Mouse (Mus musculus) heart, embryonic 12.5 days (tissue): ENCODE data around the gene Cstf1. TPM values are rescaled to one million over a fixed set of nuclear protein-coding genes. Genes with fewer than 3 reads are reported as not detected.

Experiments used
- ATAC-seq: fragments of 200-750 bp; cut with Nextera tagmentation; 2 replicates; pipeline ENCODE4 v1.8.0; 2017; ENCODE audit warnings: moderate TSS enrichment, moderate library complexity; ENCODE audit not compliant: insufficient number of reproducible peaks, low FRiP score
- H3K27ac ChIP-seq: fragments of 300-500 bp; sonication (generic); 2 replicates; pipeline ENCODE4 v1.5.1; 2016; ENCODE audit warnings: mild to moderate bottlenecking, moderate library complexity; ENCODE audit not compliant: poor library complexity, severe bottlenecking
- H3K27me3 ChIP-seq: fragments of 300-500 bp; sonication (generic); replicated peaks from 2 replicates; pipeline ENCODE4 v1.6.1; 2016; ENCODE audit warnings: mild to moderate bottlenecking, moderate library complexity
- H3K36me3 ChIP-seq: fragments of 300-500 bp; sonication (generic); 2 replicates; pipeline ENCODE4 v1.6.1; 2016; ENCODE audit warnings: mild to moderate bottlenecking, moderate library complexity
- H3K4me1 ChIP-seq: fragments of 300-500 bp; sonication (generic); replicated peaks from 2 replicates; pipeline ENCODE4 v1.6.1; 2016; ENCODE audit warnings: mild to moderate bottlenecking
- H3K4me2 ChIP-seq: fragments of 300-500 bp; sonication (generic); 2 replicates; pipeline ENCODE4 v1.6.1; 2016; ENCODE audit warnings: mild to moderate bottlenecking, moderate library complexity
- H3K4me3 ChIP-seq: fragments of 300-500 bp; sonication (generic); 2 replicates; pipeline ENCODE4 v1.5.1; 2016; ENCODE audit warnings: mild to moderate bottlenecking
- H3K9ac ChIP-seq: fragments of 300-500 bp; sonication (generic); 2 replicates; pipeline ENCODE4 v1.6.1; 2016; ENCODE audit warnings: mild to moderate bottlenecking, moderate library complexity
- H3K9me3 ChIP-seq: fragments of 300-500 bp; sonication (generic); replicated peaks from 2 replicates; pipeline ENCODE4 v1.6.1; 2016; ENCODE audit warnings: mild to moderate bottlenecking, moderate library complexity
- WGBS: fragments of 180-500 bp; shearing (Covaris S2); methylation state at CpG from one replicate; pipeline ENCODE4 v1.1.7; 2016; 5-methylcytosine and 5-hydroxymethylcytosine counted together
- polyA plus RNA-seq: library from polyadenylated mRNA; unstranded; fragments of >200 nt; fragmentation: Nextera tagmentation; extraction: Ambion mirVana; gene quantifications from 2 replicates; pipeline ENCODE4 v1.2.1, GENCODE M21; 2016

Gene Cstf1
- polyA plus RNA-seq, 1 experiment from 2014 or later: 34.6 TPM

DNA sequence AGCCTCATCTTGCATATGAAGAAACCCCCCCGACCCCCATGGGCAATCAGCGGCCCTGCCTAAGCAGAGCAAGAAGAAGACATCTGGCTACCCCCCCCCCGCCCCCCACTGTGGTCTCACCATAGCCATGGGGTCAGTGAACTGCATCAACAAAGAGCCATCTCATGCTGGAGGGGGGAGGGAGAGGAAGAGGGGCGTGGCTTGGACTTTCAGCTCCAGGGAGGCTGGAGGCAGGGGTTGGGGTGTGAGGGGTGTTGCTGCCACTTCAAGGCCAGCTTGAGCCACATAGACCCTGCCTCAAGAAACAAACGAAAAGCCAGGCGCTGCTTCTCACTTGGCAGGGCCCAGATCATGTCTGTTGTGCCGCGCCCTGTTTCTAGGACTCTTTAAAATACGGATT is 25.5 kb downstream of the Cstf1 start:
- no peak overlapping the region for H3K27ac ChIP-seq
- H3K36me3 ChIP-seq: no peaks in the 10 kb centered on the region
- WGBS: 46% methylated on average over 9 of the region's 9 CpGs
- peaks cover 3% of the 10 kb centered on the region for H3K27me3 ChIP-seq
- H3K9ac ChIP-seq: no peak overlapping the region
- H3K4me3 ChIP-seq: no peak overlapping the region
- no peak overlapping the region for H3K4me2 ChIP-seq
- no peak for ATAC-seq
- H3K9me3 ChIP-seq: no peaks in the 10 kb centered on the region
- H3K4me1 ChIP-seq: peaks cover 13% of the 10 kb centered on the region; the same call in 1 of the 2 replicates

GRCm38 (mm10) chr2:172399901-172400300 is 29.4 kb downstream of the Cstf1 start:
- Histone ChIP-seq H3K9ac (no peak overlapping the region), H3K27ac (no peak overlapping the region), H3K9me3 (no peaks in the 10 kb centered on the region), H3K4me1 (peaks cover 12% of the 10 kb centered on the region; the same call in 1 of the 2 replicates), H3K4me3 (no peak overlapping the region), H3K27me3 (peaks cover 9% of the 10 kb centered on the region), H3K36me3 (no peaks in the 10 kb centered on the region), H3K4me2 (no peak overlapping the region)
- 0 out of 2 replicates have a peak, but pooled peaks have one; percentile 27 for ATAC-seq
- 36% methylated on average over 9 of the region's 9 CpGs for WGBS

GRCm38 (mm10) chr2:172401116-172401825 is 30.8 kb downstream of the Cstf1 start:
- Histone ChIP-seq H3K36me3 (no peaks in the 10 kb centered on the region), H3K27ac (no peak overlapping the region), H3K9me3 (no peaks in the 10 kb centered on the region), H3K9ac (no peak overlapping the region), H3K4me1 (peaks cover 12% of the 10 kb centered on the region; the same call in 1 of the 2 replicates), H3K4me3 (no peak overlapping the region), H3K4me2 (no peak overlapping the region), H3K27me3 (peaks cover 5% of the 10 kb centered on the region)
- ATAC-seq: no peak
- WGBS: 63% methylated on average over 13 of the region's 13 CpGs

DNA sequence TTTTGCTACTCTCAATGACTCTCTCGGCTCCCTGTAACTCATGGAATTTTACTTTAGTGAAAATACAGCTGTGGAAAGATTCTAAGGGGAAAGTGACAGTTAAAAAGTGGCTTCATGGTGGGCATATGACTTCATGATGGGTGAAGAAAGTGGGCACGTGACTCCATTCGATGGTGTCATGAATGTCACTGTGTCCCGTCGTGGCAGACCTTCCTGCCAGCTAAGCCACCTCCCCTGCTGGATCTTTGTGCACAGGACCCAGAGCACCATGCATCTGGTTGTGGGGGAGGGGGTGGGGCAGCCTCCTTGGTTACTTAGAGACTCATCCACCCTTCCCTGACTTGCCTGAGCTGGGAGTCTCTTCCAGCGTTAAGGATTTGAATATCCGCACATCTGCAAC is 33.8 kb downstream of the Cstf1 start:
- ATAC-seq: no peak
- WGBS: 50% methylated on average over 7 of the region's 7 CpGs
- Histone ChIP-seq H3K27me3 (peaks cover 5% of the 10 kb centered on the region; the same call in 1 of the 2 replicates), H3K36me3 (no peaks in the 10 kb centered on the region), H3K4me1 (peaks cover 12% of the 10 kb centered on the region; the same call in 1 of the 2 replicates), H3K4me3 (no peak overlapping the region), H3K4me2 (no peak overlapping the region), H3K9ac (no peak overlapping the region), H3K27ac (no peak overlapping the region), H3K9me3 (no peaks in the 10 kb centered on the region)

DNA sequence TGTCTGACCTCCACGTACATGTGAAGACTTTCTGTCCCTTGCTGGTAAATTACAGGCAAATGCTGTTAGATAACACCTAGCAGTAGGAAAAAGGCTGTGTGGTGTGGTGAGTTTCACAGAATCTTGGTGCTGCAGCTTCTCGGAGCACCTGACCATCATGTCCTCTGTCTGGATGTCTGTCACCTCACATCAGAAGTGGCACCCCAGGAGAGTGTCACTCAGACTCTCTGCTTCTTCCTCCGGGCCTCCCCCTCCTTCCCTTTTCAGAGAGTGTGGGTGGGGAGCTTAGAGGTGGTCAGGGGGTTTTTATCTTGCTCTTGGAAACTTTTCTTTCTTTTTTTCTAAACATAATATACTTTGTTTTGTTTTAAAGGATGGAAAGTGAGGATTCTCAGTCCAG is 34.5 kb downstream of the Cstf1 start:
- H3K4me3 ChIP-seq: no peak overlapping the region
- H3K9ac ChIP-seq: no peak overlapping the region
- no peaks in the 10 kb centered on the region for H3K36me3 ChIP-seq
- 44% methylated on average over 3 of the region's 3 CpGs for WGBS
- H3K4me1 ChIP-seq: peaks cover 6% of the 10 kb centered on the region; the same call in 1 of the 2 replicates
- no peak overlapping the region for H3K4me2 ChIP-seq
- H3K27ac ChIP-seq: no peak overlapping the region
- H3K9me3 ChIP-seq: no peaks in the 10 kb centered on the region
- H3K27me3 ChIP-seq: peaks cover 5% of the 10 kb centered on the region; the same call in 1 of the 2 replicates
- no peak for ATAC-seq

DNA sequence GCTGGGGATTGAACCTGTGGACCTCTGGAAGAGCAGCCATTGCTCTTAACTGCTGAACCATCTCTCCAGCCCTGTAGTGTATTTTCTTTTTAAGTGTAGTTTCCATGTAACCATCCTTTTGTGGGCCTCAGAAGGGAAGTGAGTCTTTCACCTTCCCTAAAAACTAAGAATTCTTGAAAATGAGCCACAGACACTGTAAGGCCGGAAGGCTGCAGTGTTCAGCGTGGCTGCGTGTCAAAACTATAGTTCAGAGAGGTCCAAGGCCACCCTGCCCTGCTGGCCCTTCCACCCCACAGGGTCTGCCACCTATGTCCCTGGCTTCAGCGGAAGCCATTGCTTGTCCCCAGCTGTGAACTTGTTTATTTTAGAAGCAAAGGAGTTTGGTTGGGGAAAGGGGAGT is 35.7 kb downstream of the Cstf1 start:
- no peak overlapping the region; the same call in 1 of the 2 replicates for H3K27ac ChIP-seq
- H3K4me1 ChIP-seq: peaks cover 5% of the 10 kb centered on the region; the same call in 1 of the 2 replicates
- no peak overlapping the region for H3K9ac ChIP-seq
- H3K4me2 ChIP-seq: no peak overlapping the region
- no peak for ATAC-seq
- H3K4me3 ChIP-seq: no peak overlapping the region
- H3K36me3 ChIP-seq: no peaks in the 10 kb centered on the region
- WGBS: 58% methylated on average over 4 of the region's 4 CpGs
- no peaks in the 10 kb centered on the region for H3K9me3 ChIP-seq
- H3K27me3 ChIP-seq: peaks cover 5% of the 10 kb centered on the region; the same call in 1 of the 2 replicates

- no peak for ATAC-seq
- H3K36me3 ChIP-seq: no peaks in the 10 kb centered on the region
- 0 out of 2 replicates have a peak, but pooled peaks cover 3% of the 10 kb centered on the region for H3K27me3 ChIP-seq
- no peak overlapping the region for H3K4me2 ChIP-seq
- no peak overlapping the region for H3K9ac ChIP-seq
- peaks cover 5% of the 10 kb centered on the region for H3K4me1 ChIP-seq
- no peak overlapping the region for H3K4me3 ChIP-seq
- no peaks in the 10 kb centered on the region for H3K9me3 ChIP-seq
- H3K27ac ChIP-seq: no peak overlapping the region
- WGBS: 69% methylated on average over 2 of the region's 2 CpGs
Observed at GRCm38 (mm10) chr2:172407499-172407898, 37.0 kb downstream of the Cstf1 start.

- H3K27me3 ChIP-seq: no peaks in the 10 kb centered on the region
- H3K4me3 ChIP-seq: no peak overlapping the region
- peaks cover 19% of the 10 kb centered on the region for H3K4me1 ChIP-seq
- H3K36me3 ChIP-seq: no peaks in the 10 kb centered on the region
- ATAC-seq: no peak
- H3K9me3 ChIP-seq: no peaks in the 10 kb centered on the region
- WGBS: 75% methylated on average over 2 of the region's 2 CpGs
- no peak overlapping the region for H3K27ac ChIP-seq
- no peak overlapping the region for H3K4me2 ChIP-seq
- H3K9ac ChIP-seq: no peak overlapping the region
Observed at GRCm38 (mm10) chr2:172410686-172411085, 40.2 kb downstream of the Cstf1 start.

- H3K27me3 ChIP-seq: no peaks in the 10 kb centered on the region
- H3K4me2 ChIP-seq: no peak overlapping the region
- WGBS: 76% methylated on average over 11 of the region's 11 CpGs
- no peak overlapping the region for H3K9ac ChIP-seq
- no peak for ATAC-seq
- no peaks in the 10 kb centered on the region for H3K36me3 ChIP-seq
- no peaks in the 10 kb centered on the region for H3K9me3 ChIP-seq
- peaks cover 19% of the 10 kb centered on the region for H3K4me1 ChIP-seq
- H3K4me3 ChIP-seq: no peak overlapping the region
- no peak overlapping the region for H3K27ac ChIP-seq
Observed at GRCm38 (mm10) chr2:172411091-172411490, 40.6 kb downstream of the Cstf1 start.

GRCm38 (mm10) chr2:172412454-172412853 is 42.0 kb downstream of the Cstf1 start:
- H3K9me3 ChIP-seq: no peaks in the 10 kb centered on the region
- WGBS: 4% methylated on average over 9 of the region's 9 CpGs
- no peak overlapping the region for H3K9ac ChIP-seq
- H3K27ac ChIP-seq: no peak overlapping the region
- H3K4me1 ChIP-seq: peaks cover 19% of the 10 kb centered on the region
- peaks cover 5% of the 10 kb centered on the region; the same call in 1 of the 2 replicates for H3K27me3 ChIP-seq
- no peaks in the 10 kb centered on the region for H3K36me3 ChIP-seq
- H3K4me3 ChIP-seq: peak overlapping the region; percentile 14; the same call in 1 of the 2 replicates
- no peak for ATAC-seq
- H3K4me2 ChIP-seq: peak overlapping the region; percentile 50

DNA sequence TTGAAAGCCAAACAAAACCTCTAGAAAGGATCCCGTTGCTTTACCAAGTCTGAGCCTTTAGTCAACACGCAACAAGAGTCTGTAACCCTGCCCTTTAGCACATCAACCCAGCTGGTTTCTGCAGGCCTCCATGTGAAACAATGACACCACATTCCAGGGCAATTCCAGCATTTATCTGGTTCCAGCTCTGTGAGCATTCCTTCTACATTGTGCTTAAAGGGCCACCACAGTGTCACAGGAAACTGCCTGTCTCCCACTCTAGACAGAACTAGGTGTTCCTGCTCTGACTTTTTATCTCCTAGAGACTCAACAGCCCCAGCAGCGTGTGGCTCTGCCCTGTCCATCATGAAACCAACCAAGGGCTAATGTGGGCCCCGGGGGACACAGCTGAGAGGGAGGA is 42.8 kb downstream of the Cstf1 start:
- Histone ChIP-seq H3K36me3 (no peaks in the 10 kb centered on the region), H3K27ac (0 out of 2 replicates have a peak overlapping the region, but pooled peaks have one; percentile 4), H3K27me3 (peaks cover 5% of the 10 kb centered on the region; the same call in 1 of the 2 replicates), H3K4me2 (no peak overlapping the region), H3K4me1 (peaks cover 19% of the 10 kb centered on the region), H3K9ac (no peak overlapping the region), H3K4me3 (no peak overlapping the region), H3K9me3 (no peaks in the 10 kb centered on the region)
- 18% methylated on average over 4 of the region's 4 CpGs for WGBS
- ATAC-seq: peak; percentile 70
